Mouse (Mus musculus) NIH3T3 (cell line): ENCODE results near the gene Krtap7-1.

Experiments
- DNase-seq: peaks from one replicate; pipeline ENCODE4 v3.0.0-alpha.2; 2012; ENCODE audit warnings: low read depth

Krtap7-1 gene

GRCm38 (mm10) chr16:89508223-89508622 is at the start of gene Krtap7-1:
Gene Krtap7-1 (minus strand): TSS chr16:89508323.
- no peak for DNase-seq

- no peak for DNase-seq
Observed at GRCm38 (mm10) chr16:89550298-89550697, 42.2 kb upstream of the Krtap7-1 start.

- no peak for DNase-seq
Observed at GRCm38 (mm10) chr16:89538031-89538484, 29.9 kb upstream of the Krtap7-1 start.

- DNase-seq: no peak
Observed at GRCm38 (mm10) chr16:89537349-89537748, 29.2 kb upstream of the Krtap7-1 start.

GRCm38 (mm10) chr16:89530547-89530946 is 22.4 kb upstream of the Krtap7-1 start:
- DNase-seq: no peak

GRCm38 (mm10) chr16:89529846-89530245 is 21.7 kb upstream of the Krtap7-1 start:
- DNase-seq: no peak

- DNase-seq: no peak
Observed at GRCm38 (mm10) chr16:89528380-89528779, 20.3 kb upstream of the Krtap7-1 start.

GRCm38 (mm10) chr16:89520996-89521395 is 12.9 kb upstream of the Krtap7-1 start:
- DNase-seq: no peak

- no peak for DNase-seq
Observed at GRCm38 (mm10) chr16:89520555-89520954, 12.4 kb upstream of the Krtap7-1 start.

GRCm38 (mm10) chr16:89520091-89520490 is 12.0 kb upstream of the Krtap7-1 start:
- DNase-seq: no peak

- DNase-seq: peak; percentile 33
Observed at GRCm38 (mm10) chr16:89517635-89518034, 9.5 kb upstream of the Krtap7-1 start.

GRCm38 (mm10) chr16:89513431-89513830 is 5.3 kb upstream of the Krtap7-1 start:
- DNase-seq: no peak

- DNase-seq: no peak
Observed at GRCm38 (mm10) chr16:89503571-89503970, 4.6 kb downstream of the Krtap7-1 start.

- DNase-seq: no peak
Observed at GRCm38 (mm10) chr16:89501870-89502269, 6.3 kb downstream of the Krtap7-1 start.

- DNase-seq: no peak
Observed at GRCm38 (mm10) chr16:89497002-89497401, 11.1 kb downstream of the Krtap7-1 start.

GRCm38 (mm10) chr16:89495394-89496153 is 12.5 kb downstream of the Krtap7-1 start:
- no peak for DNase-seq

GRCm38 (mm10) chr16:89487852-89488251 is 20.3 kb downstream of the Krtap7-1 start, which contains the start of gene Krtap8-1:
Gene Krtap8-1 (minus strand): TSS chr16:89487952.
- DNase-seq: no peak

GRCm38 (mm10) chr16:89477679-89478314 is 30.3 kb downstream of the Krtap7-1 start:
- no peak for DNase-seq

GRCm38 (mm10) chr16:89461189-89461588 is 46.9 kb downstream of the Krtap7-1 start:
- no peak for DNase-seq
